Mouse (Mus musculus): ENCODE measurements around the gene Atxn2.

DNA sequence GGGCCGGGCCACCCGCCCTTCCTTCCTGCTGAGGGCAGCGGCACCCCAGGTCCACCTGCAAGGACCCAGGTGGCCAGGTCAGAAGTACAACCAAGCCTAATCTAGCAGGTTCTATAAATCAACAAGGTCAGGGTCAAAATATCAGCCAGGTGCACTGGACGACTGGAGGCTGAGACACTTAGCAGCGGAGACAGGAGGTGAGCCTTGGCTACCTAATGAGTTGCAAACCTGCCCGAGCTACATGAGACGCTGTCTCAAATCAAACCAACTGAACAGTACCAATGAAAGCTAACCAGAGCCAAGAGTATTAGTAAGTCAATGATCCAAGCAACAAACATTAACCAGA is 128.0 kb downstream of the Atxn2 start:
- no peak for TF ChIP-seq CTCF (IDR thresholded peaks at IDR 0.05)
- TF ChIP-seq EP300 (IDR thresholded peaks at IDR 0.05): no peak
